Mouse (Mus musculus) spleen, adult 2 months (tissue): ENCODE measurements at regions not wholly inside any gene's neighbourhood (a gene's known extent, or its start where the extent isn't known, plus 50 kb on each side); places are given as distances from the start of the nearest gene placed in this dataset.

ENCODE experiments used
- DNase-seq, 2 experiments: peaks; one replicate each; pipeline versions ENCODE4 v3.0.0 to v3.0.0-alpha.2; 2012 to 2021; ENCODE audit warnings: low spot score in 2 of 2, low read depth in 1 of 2
- H3K27ac ChIP-seq: fragments of 200-500 bp; 2 replicates; pipeline ENCODE4 v1.5.1; 2012; ENCODE audit warnings: low read length, inconsistent platforms; ENCODE audit not compliant: insufficient read depth
- H3K27me3 ChIP-seq: fragments of 200-500 bp; 2 replicates; pipeline ENCODE4 v1.6.1; 2012; ENCODE audit warnings: mild to moderate bottlenecking, moderate library complexity, low read length, inconsistent platforms; ENCODE audit not compliant: control insufficient read depth, insufficient read depth
- H3K36me3 ChIP-seq: fragments of 200-500 bp; 2 replicates; pipeline ENCODE4 v1.6.1; 2012; ENCODE audit warnings: mild to moderate bottlenecking, low read length, inconsistent platforms; ENCODE audit not compliant: control insufficient read depth, insufficient read depth
- H3K4me1 ChIP-seq: fragments of 200-500 bp; 2 replicates; pipeline ENCODE4 v1.6.1; 2011; ENCODE audit warnings: inconsistent platforms; ENCODE audit not compliant: control insufficient read depth, insufficient read depth, insufficient read length
- H3K4me3 ChIP-seq: fragments of 200-500 bp; 2 replicates; pipeline ENCODE4 v1.5.1; 2011; ENCODE audit warnings: mild to moderate bottlenecking, inconsistent platforms; ENCODE audit not compliant: insufficient read depth, insufficient read length; ENCODE audit errors: extremely low read depth
- CTCF ChIP-seq: fragments of 200-500 bp; IDR thresholded peaks from 2 replicates; pipeline ENCODE4 v1.5.1; 2011; ENCODE audit warnings: mild to moderate bottlenecking, inconsistent platforms; ENCODE audit not compliant: insufficient read depth, insufficient read length, insufficient replicate concordance; ENCODE audit errors: extremely low read depth
- POLR2A ChIP-seq: fragments of 200-500 bp; IDR thresholded peaks from 2 replicates; pipeline ENCODE4 v1.6.1; 2011; ENCODE audit warnings: low read depth, low read length, inconsistent platforms
- WGBS: fragments of 180-500 bp; shearing (Covaris S2); methylation state at CpG from one replicate; pipeline ENCODE4 v1.1.7; 2018; 5-methylcytosine and 5-hydroxymethylcytosine counted together

GRCm38 (mm10) chr12:71458559-71459176 lies 149.0 kb downstream of the Dact1 start:
- Histone ChIP-seq H3K4me1 (no peaks in the 10 kb centered on the region), H3K4me3 (no peak overlapping the region), H3K27ac (no peak overlapping the region), H3K27me3 (no peaks in the 10 kb centered on the region), H3K36me3 (no peaks in the 10 kb centered on the region)
- no peak for DNase-seq
- 81% methylated on average over 12 of the region's 12 CpGs for WGBS
- TF ChIP-seq CTCF: no peak
- TF ChIP-seq POLR2A: no peak

- WGBS: 61% methylated on average over 6 of the region's 6 CpGs
- no peaks in the 10 kb centered on the region for H3K4me1 ChIP-seq
- H3K4me3 ChIP-seq: no peak overlapping the region
- H3K27ac ChIP-seq: no peak overlapping the region
- DNase-seq: no peak
- H3K27me3 ChIP-seq: no peaks in the 10 kb centered on the region
- H3K36me3 ChIP-seq: no peaks in the 10 kb centered on the region
- TF ChIP-seq POLR2A: no peak
- TF ChIP-seq CTCF: no peak
Measured at GRCm38 (mm10) chr12:71460643-71461042, 151.0 kb downstream of the Dact1 start.

- WGBS: 85% methylated on average over 7 of the region's 7 CpGs
- no peak overlapping the region for H3K27ac ChIP-seq
- no peak overlapping the region for H3K4me3 ChIP-seq
- no peaks in the 10 kb centered on the region for H3K27me3 ChIP-seq
- DNase-seq: no peak
- TF ChIP-seq POLR2A: no peak
- TF ChIP-seq CTCF: no peak
- no peaks in the 10 kb centered on the region for H3K36me3 ChIP-seq
- H3K4me1 ChIP-seq: no peaks in the 10 kb centered on the region
Measured at GRCm38 (mm10) chr12:71467820-71468219, 158.1 kb downstream of the Dact1 start.

- no peak overlapping the region for H3K4me3 ChIP-seq
- no peak for DNase-seq
- no peaks in the 10 kb centered on the region for H3K36me3 ChIP-seq
- no peaks in the 10 kb centered on the region for H3K27me3 ChIP-seq
- 86% methylated on average over 6 of the region's 6 CpGs for WGBS
- no peak overlapping the region for H3K27ac ChIP-seq
- H3K4me1 ChIP-seq: no peaks in the 10 kb centered on the region
- TF ChIP-seq CTCF (no peak), POLR2A (no peak)
Measured at GRCm38 (mm10) chr12:71468324-71468723, 158.6 kb downstream of the Dact1 start.

GRCm38 (mm10) chr12:71470983-71471715 lies 161.5 kb downstream of the Dact1 start:
- no peak for TF ChIP-seq POLR2A
- TF ChIP-seq CTCF: no peak
- DNase-seq: no peak

GRCm38 (mm10) chr12:71471720-71472119 lies 162.0 kb downstream of the Dact1 start:
- Histone ChIP-seq H3K27ac (no peak overlapping the region), H3K4me1 (no peaks in the 10 kb centered on the region), H3K36me3 (no peaks in the 10 kb centered on the region), H3K4me3 (no peak overlapping the region), H3K27me3 (no peaks in the 10 kb centered on the region)
- TF ChIP-seq POLR2A (no peak), CTCF (no peak)
- 87% methylated on average over 4 of the region's 4 CpGs for WGBS
- no peak for DNase-seq

More at GRCm38 (mm10) chr12:71470983-71471715, 161.5 kb downstream of the Dact1 start:
- 82% methylated on average over 13 of the region's 13 CpGs for WGBS
- Histone ChIP-seq H3K27me3 (no peaks in the 10 kb centered on the region), H3K4me1 (no peaks in the 10 kb centered on the region), H3K4me3 (no peak overlapping the region), H3K27ac (no peak overlapping the region), H3K36me3 (no peaks in the 10 kb centered on the region)

GRCm38 (mm10) chr12:71476238-71476637 lies 166.6 kb downstream of the Dact1 start:
- Histone ChIP-seq H3K4me1 (no peaks in the 10 kb centered on the region), H3K4me3 (no peak overlapping the region), H3K36me3 (no peaks in the 10 kb centered on the region), H3K27me3 (no peaks in the 10 kb centered on the region), H3K27ac (no peak overlapping the region)
- 75% methylated on average over 4 of the region's 4 CpGs for WGBS
- TF ChIP-seq POLR2A (no peak), CTCF (no peak)
- no peak for DNase-seq
